Mouse (Mus musculus) intestine, embryonic 14.5 days (tissue): Measurements from ENCODE around the gene Hspb6. TPM values are rescaled to one million over a fixed set of nuclear protein-coding genes. Genes with fewer than 3 reads are reported as not detected.

Source experiments
- ATAC-seq: fragments of 200-750 bp; cut with Nextera tagmentation; replicated peaks from 2 replicates; pipeline ENCODE4 v1.8.0; 2017; ENCODE audit warnings: low read depth, moderate number of reproducible peaks, moderate TSS enrichment, moderate library complexity; ENCODE audit not compliant: low FRiP score, low TSS enrichment
- DNase-seq: peaks from one replicate; pipeline ENCODE4 v3.0.0-alpha.2; 2018; ENCODE audit warnings: low spot score
- H3K27ac ChIP-seq: fragments of 300-500 bp; sonication (generic); 2 replicates; pipeline ENCODE4 v1.5.1; 2014; ENCODE audit warnings: low read depth, mild to moderate bottlenecking, control low read depth
- H3K27me3 ChIP-seq: fragments of 300-500 bp; sonication (generic); replicated peaks from 2 replicates; pipeline ENCODE4 v1.6.1; 2014; ENCODE audit warnings: low read length, control low read depth; ENCODE audit not compliant: control insufficient read depth, insufficient read depth
- H3K36me3 ChIP-seq: fragments of 300-500 bp; sonication (generic); 2 replicates; pipeline ENCODE4 v1.6.1; 2014; ENCODE audit warnings: low read length, control low read depth; ENCODE audit not compliant: control insufficient read depth, insufficient read depth
- H3K4me1 ChIP-seq: fragments of 300-500 bp; sonication (generic); replicated peaks from 2 replicates; pipeline ENCODE4 v1.6.1; 2014; ENCODE audit warnings: low read length, control low read depth, mixed read lengths; ENCODE audit not compliant: control insufficient read depth, insufficient read depth
- H3K4me2 ChIP-seq: fragments of 300-500 bp; sonication (generic); 2 replicates; pipeline ENCODE4 v1.6.1; 2014; ENCODE audit warnings: low read length
- H3K4me3 ChIP-seq: fragments of 300-500 bp; sonication (generic); 2 replicates; pipeline ENCODE4 v1.5.1; 2014; ENCODE audit warnings: low read depth, low read length, control low read depth, mixed read lengths
- H3K9ac ChIP-seq: fragments of 300-500 bp; sonication (generic); 2 replicates; pipeline ENCODE4 v1.6.1; 2014; ENCODE audit warnings: mild to moderate bottlenecking, low read length
- H3K9me3 ChIP-seq: fragments of 300-500 bp; sonication (generic); 2 replicates; pipeline ENCODE4 v1.6.1; 2016; ENCODE audit warnings: low read length, control low read depth; ENCODE audit not compliant: control insufficient read depth
- WGBS: fragments of 180-500 bp; shearing (Covaris S2); extraction: QIAGEN DNeasy Blood & Tissue Kit; methylation state at CpG from one replicate; pipeline ENCODE4 v1.1.7; 2014; 5-methylcytosine and 5-hydroxymethylcytosine counted together
- polyA plus RNA-seq: library from polyadenylated mRNA; unstranded; fragments of >200 nt; fragmentation: Nextera tagmentation; extraction: Ambion mirVana; gene quantifications from 2 replicates; pipeline ENCODE4 v1.2.1, GENCODE M21; 2014

Hspb6 gene
- polyA plus RNA-seq, 1 experiment from 2014 or later = 48.5 TPM

DNA sequence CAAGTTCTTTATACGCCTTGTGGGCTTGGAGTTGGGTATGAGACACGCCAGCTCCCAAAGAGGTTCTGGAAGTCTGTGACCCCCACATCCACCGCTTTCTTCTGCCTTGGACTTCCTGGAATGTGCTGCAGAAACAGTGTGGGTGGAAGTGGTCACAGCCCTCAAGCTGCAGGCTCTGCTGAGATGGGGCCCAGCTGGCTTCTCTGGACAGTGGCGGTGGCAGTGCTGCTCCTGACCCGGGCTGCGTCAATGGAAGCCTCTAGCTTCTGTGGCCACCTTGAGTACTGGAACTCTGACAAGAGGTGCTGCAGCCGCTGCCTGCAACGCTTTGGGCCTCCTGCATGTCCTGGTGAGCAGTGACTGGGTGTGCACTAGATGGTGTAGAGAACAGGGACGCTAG lies 14.1 kb downstream of the Hspb6 start:
- ATAC-seq = no peak
- Histone ChIP-seq H3K4me3 (no peak overlapping the region), H3K9me3 (no peaks in the 10 kb centered on the region), H3K4me2 (no peak overlapping the region), H3K9ac (no peak overlapping the region), H3K4me1 (peaks cover 8% of the 10 kb centered on the region; the same call in 1 of the 2 replicates), H3K27me3 (no peaks in the 10 kb centered on the region), H3K27ac (no peak overlapping the region), H3K36me3 (peaks cover 54% of the 10 kb centered on the region)
- no peak for DNase-seq
- 87% methylated on average over 9 of the region's 9 CpGs for WGBS

- WGBS = 88% methylated on average over 11 of the region's 11 CpGs
- Histone ChIP-seq H3K4me3 (no peak overlapping the region), H3K4me1 (peaks cover 5% of the 10 kb centered on the region; the same call in 1 of the 2 replicates), H3K9me3 (no peaks in the 10 kb centered on the region), H3K9ac (no peak overlapping the region), H3K27me3 (no peaks in the 10 kb centered on the region), H3K36me3 (peaks cover 69% of the 10 kb centered on the region), H3K4me2 (no peak overlapping the region), H3K27ac (no peak overlapping the region)
- no peak for ATAC-seq
- DNase-seq = no peak
Observed at GRCm38 (mm10) chr7:30567555-30567954, 15.6 kb downstream of the Hspb6 start.

GRCm38 (mm10) chr7:30572389-30572788 lies 20.4 kb downstream of the Hspb6 start:
- H3K36me3 ChIP-seq = peaks cover 97% of the 10 kb centered on the region
- H3K27ac ChIP-seq = no peak overlapping the region
- no peak overlapping the region for H3K9ac ChIP-seq
- no peak overlapping the region for H3K4me2 ChIP-seq
- WGBS = 81% methylated on average over 5 of the region's 5 CpGs
- no peaks in the 10 kb centered on the region for H3K4me1 ChIP-seq
- H3K27me3 ChIP-seq = no peaks in the 10 kb centered on the region
- DNase-seq (no peak), ATAC-seq (no peak)
- H3K9me3 ChIP-seq = no peaks in the 10 kb centered on the region
- no peak overlapping the region for H3K4me3 ChIP-seq

GRCm38 (mm10) chr7:30572969-30573368 lies 21.0 kb downstream of the Hspb6 start:
- no peak for ATAC-seq

GRCm38 (mm10) chr7:30579950-30580349 lies 28.0 kb downstream of the Hspb6 start:
- DNase-seq (no peak), ATAC-seq (no peak)
- 88% methylated on average over 8 of the region's 8 CpGs for WGBS
- Histone ChIP-seq H3K27me3 (no peaks in the 10 kb centered on the region), H3K4me2 (no peak overlapping the region), H3K27ac (no peak overlapping the region), H3K9me3 (no peaks in the 10 kb centered on the region), H3K9ac (no peak overlapping the region), H3K36me3 (peaks cover 100% of the 10 kb centered on the region), H3K4me1 (no peaks in the 10 kb centered on the region), H3K4me3 (no peak overlapping the region)

More at GRCm38 (mm10) chr7:30572969-30573368, 21.0 kb downstream of the Hspb6 start:
- H3K4me3 ChIP-seq = no peak overlapping the region
- WGBS = 86% methylated on average over 2 of the region's 2 CpGs
- no peak overlapping the region for H3K27ac ChIP-seq
- no peak for DNase-seq
- H3K9ac ChIP-seq = no peak overlapping the region
- no peaks in the 10 kb centered on the region for H3K9me3 ChIP-seq
- peaks cover 100% of the 10 kb centered on the region for H3K36me3 ChIP-seq
- no peaks in the 10 kb centered on the region for H3K27me3 ChIP-seq
- no peak overlapping the region for H3K4me2 ChIP-seq
- H3K4me1 ChIP-seq = no peaks in the 10 kb centered on the region

DNA sequence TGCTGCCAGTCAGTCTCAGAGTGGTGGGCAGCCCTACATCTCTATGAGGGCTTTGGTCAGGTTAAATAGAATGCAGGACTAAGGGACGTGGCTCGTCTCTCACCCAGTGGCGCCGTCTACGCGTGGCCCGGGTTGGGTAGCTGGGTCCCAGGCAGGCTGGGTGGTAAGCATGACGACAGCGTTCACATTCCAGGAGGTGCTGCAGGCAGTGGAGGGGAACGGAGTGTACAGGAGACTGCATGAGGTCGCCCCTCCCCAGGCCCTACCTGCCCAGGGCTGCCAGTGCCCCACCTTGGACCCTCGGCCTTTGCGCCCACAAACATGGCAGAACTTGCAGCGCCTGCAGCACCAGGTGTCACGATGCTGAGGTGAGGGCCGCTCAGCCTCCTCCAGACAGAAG lies 29.6 kb downstream of the Hspb6 start:
- Histone ChIP-seq H3K27ac (no peak overlapping the region), H3K27me3 (no peaks in the 10 kb centered on the region), H3K4me2 (no peak overlapping the region), H3K9ac (no peak overlapping the region), H3K4me3 (no peak overlapping the region), H3K4me1 (no peaks in the 10 kb centered on the region), H3K36me3 (peaks cover 100% of the 10 kb centered on the region), H3K9me3 (no peaks in the 10 kb centered on the region)
- 94% methylated on average over 16 of the region's 16 CpGs for WGBS
- no peak for ATAC-seq
- no peak for DNase-seq

- DNase-seq (no peak), ATAC-seq (no peak)
- Histone ChIP-seq H3K27me3 (no peaks in the 10 kb centered on the region), H3K36me3 (peaks cover 75% of the 10 kb centered on the region), H3K4me3 (no peak overlapping the region), H3K27ac (no peak overlapping the region), H3K4me1 (peaks cover 10% of the 10 kb centered on the region), H3K9ac (no peak overlapping the region), H3K4me2 (no peak overlapping the region), H3K9me3 (no peaks in the 10 kb centered on the region)
- 94% methylated on average over 10 of the region's 10 CpGs for WGBS
Observed at GRCm38 (mm10) chr7:30584339-30584738, 32.4 kb downstream of the Hspb6 start.

DNA sequence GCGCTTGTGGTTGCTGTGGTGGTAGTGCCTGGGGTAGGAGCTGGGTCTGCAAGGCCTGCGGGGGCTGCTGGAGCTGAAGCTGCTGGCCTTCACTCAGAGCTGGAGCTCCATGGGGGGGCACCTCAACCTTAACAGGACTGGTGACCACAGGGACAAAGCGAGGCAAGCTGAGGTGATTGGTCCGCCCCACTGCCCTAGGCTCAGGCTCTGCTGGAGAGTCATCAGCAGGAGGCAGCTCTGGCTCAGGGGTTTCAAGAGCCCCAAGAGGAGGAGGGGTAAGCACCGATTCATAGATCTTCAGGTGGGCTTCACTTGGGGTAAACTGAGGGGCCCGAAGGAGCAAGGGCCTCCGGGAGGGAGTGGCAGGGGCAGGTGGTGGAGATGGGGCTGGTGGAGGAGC lies 33.2 kb downstream of the Hspb6 start:
- Histone ChIP-seq H3K27ac (no peak overlapping the region), H3K4me1 (peaks cover 14% of the 10 kb centered on the region), H3K4me2 (no peak overlapping the region), H3K9ac (no peak overlapping the region), H3K36me3 (peaks cover 67% of the 10 kb centered on the region), H3K9me3 (no peaks in the 10 kb centered on the region), H3K27me3 (no peaks in the 10 kb centered on the region), H3K4me3 (no peak overlapping the region)
- 92% methylated on average over 7 of the region's 7 CpGs for WGBS
- no peak for DNase-seq
- ATAC-seq = no peak

DNA sequence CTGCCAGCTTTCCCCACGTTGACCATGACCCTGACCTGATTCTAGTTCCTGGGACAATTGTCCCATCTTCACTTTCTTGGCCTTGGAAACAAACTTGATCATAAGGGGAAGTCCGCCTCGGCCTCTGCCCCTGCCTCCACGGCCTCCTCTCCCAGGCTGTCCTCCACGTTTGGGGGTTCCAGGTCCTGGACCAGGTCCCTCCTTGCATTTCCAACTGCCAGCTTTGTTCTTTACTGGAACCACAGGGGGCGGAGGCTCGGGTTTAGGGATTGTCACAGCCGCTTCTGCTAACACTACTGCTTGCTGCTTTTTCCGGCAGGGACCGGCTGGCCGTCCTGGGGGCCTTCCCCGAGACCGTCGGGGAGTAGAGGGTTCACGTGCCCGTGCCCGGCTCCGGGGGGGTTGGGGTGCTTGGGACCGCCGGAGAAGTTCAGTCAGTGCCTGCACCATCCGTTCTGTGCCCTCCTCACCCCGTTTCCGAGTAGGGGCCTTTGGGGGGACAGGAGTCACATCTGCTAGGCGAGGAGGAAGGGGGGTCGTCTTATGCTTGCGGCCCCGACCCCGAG lies 34.6 kb downstream of the Hspb6 start:
- DNase-seq (no peak), ATAC-seq (no peak)
- peaks cover 53% of the 10 kb centered on the region for H3K36me3 ChIP-seq
- no peak overlapping the region for H3K4me3 ChIP-seq
- H3K9ac ChIP-seq = no peak overlapping the region
- no peak overlapping the region for H3K4me2 ChIP-seq
- H3K27ac ChIP-seq = no peak overlapping the region
- H3K9me3 ChIP-seq = no peaks in the 10 kb centered on the region
- peaks cover 14% of the 10 kb centered on the region for H3K4me1 ChIP-seq
- no peaks in the 10 kb centered on the region for H3K27me3 ChIP-seq
- 91% methylated on average over 28 of the region's 28 CpGs for WGBS
